ENCODE assay signal across 22 mouse cellular contexts in genomic region chr11:64210916-64211315, GRCm38 (mm10).
A peak's percentile ranks its signal among the peaks of the same experiment; 100 is the strongest.
DNase-seq lines count a peak whose midpoint lies in the region; ATAC-seq and TF ChIP-seq lines count a peak whose summit lies in the region.
"Had no signal": no experiment of that assay in that cellular context is flagged by ENCODE, and none has a peak within 500 bp of the region (broad histone marks: within the 10 kb centered on the region; RNA-seq: fewer than 3 reads in every experiment).

No protein-coding gene starts in this region.

- no peak overlapping the region; the same call in 1 of the 2 replicates for H3K27ac ChIP-seq in limb, embryonic 14.5 days (replicated peaks; ENCODE audit: low read depth, low read length)
- no peak overlapping the region for H3K27ac ChIP-seq in limb, embryonic 10.5 days
- H3K27ac ChIP-seq in embryonic facial prominence, embryonic 10.5 days (replicated peaks), result no peak overlapping the region
- H3K27ac ChIP-seq in embryonic facial prominence, embryonic 14.5 days (replicated peaks; ENCODE audit: low read depth, low read length), result no peak overlapping the region
- H3K27ac ChIP-seq: embryonic facial prominence, embryonic 12.5 days; forebrain, embryonic 13.5 days; gastrocnemius, adult 2 months; hindbrain, embryonic 10.5 days; hindbrain, embryonic 14.5 days had no signal

- H3K4me2 ChIP-seq in limb, embryonic 14.5 days (replicated peaks; ENCODE audit: low read depth, low read length, severe bottlenecking), result no peak overlapping the region
- no peak overlapping the region for H3K4me2 ChIP-seq in embryonic facial prominence, embryonic 14.5 days (ENCODE audit: low read depth, low read length)
- H3K4me2 ChIP-seq: embryonic facial prominence, embryonic 12.5 days; forebrain, embryonic 13.5 days; heart, embryonic 12.5 days; hindbrain, embryonic 14.5 days had no signal

- 59% methylated on average over 3 of the region's 3 CpGs for WGBS in limb, embryonic 14.5 days
- 64% methylated on average over 3 of the region's 3 CpGs for WGBS in limb, embryonic 10.5 days
- WGBS in embryonic facial prominence, embryonic 10.5 days, result 46% methylated on average over 3 of the region's 3 CpGs
- 39% methylated on average over 3 of the region's 3 CpGs for WGBS in embryonic facial prominence, embryonic 14.5 days

- no peak overlapping the region for H3K9ac ChIP-seq in limb, embryonic 14.5 days (ENCODE audit: low read depth, low read length, severe bottlenecking)
- no peak overlapping the region for H3K9ac ChIP-seq in embryonic facial prominence, embryonic 14.5 days (ENCODE audit: low read depth, low read length)
- H3K9ac ChIP-seq: embryonic facial prominence, embryonic 12.5 days; forebrain, embryonic 13.5 days; forebrain, postnatal 0 days; heart, embryonic 12.5 days; hindbrain, embryonic 14.5 days had no signal

- H3K4me1 ChIP-seq in limb, embryonic 14.5 days (ENCODE audit: control insufficient read depth, insufficient read depth, low read length), result no peaks in the 10 kb centered on the region
- peaks cover 15% of the 10 kb centered on the region for H3K4me1 ChIP-seq in limb, embryonic 10.5 days
- H3K4me1 ChIP-seq in embryonic facial prominence, embryonic 10.5 days, result no peaks in the 10 kb centered on the region; the same call in 1 of the 2 replicates
- H3K4me1 ChIP-seq in embryonic facial prominence, embryonic 14.5 days (ENCODE audit: control insufficient read depth, insufficient read depth, low read length), result no peaks in the 10 kb centered on the region
- H3K4me1 ChIP-seq: embryonic facial prominence, embryonic 12.5 days; heart, embryonic 12.5 days had no signal

- peak; percentile 3 for DNase-seq in limb, embryonic 14.5 days (ENCODE audit: low spot score)
- no peak for DNase-seq in limb, embryonic 10.5 days (ENCODE audit: low spot score)
- DNase-seq in embryonic facial prominence, embryonic 10.5 days (ENCODE audit: low spot score), result peak; percentile 8
- DNase-seq in embryonic facial prominence, embryonic 14.5 days (ENCODE audit: low spot score), result peak; percentile 46
- DNase-seq in left cerebral cortex, adult 18-20 months (ENCODE audit: low spot score in 2 of 2), result no peak
- DNase-seq in layer of hippocampus, adult 9-11 months, result no peak
- DNase-seq: adrenal gland, adult 8-10 months; adrenal gland, postnatal 36 days; cerebellum, adult 2 months; cerebellum, postnatal 10 days; embryo, embryonic 11 days; forebrain, postnatal 0 days; gastrocnemius, adult 2 months; gastrocnemius, postnatal 25 days; heart, adult 18-20 months had no signal

- no peaks in the 10 kb centered on the region for H3K36me3 ChIP-seq in limb, embryonic 14.5 days (ENCODE audit: control insufficient read depth, insufficient read depth, low read length)
- H3K36me3 ChIP-seq in limb, embryonic 10.5 days, result no peaks in the 10 kb centered on the region
- H3K36me3 ChIP-seq in embryonic facial prominence, embryonic 10.5 days (replicated peaks), result no peaks in the 10 kb centered on the region
- no peaks in the 10 kb centered on the region for H3K36me3 ChIP-seq in embryonic facial prominence, embryonic 14.5 days (ENCODE audit: control insufficient read depth, insufficient read depth, low read length)
- H3K36me3 ChIP-seq: embryonic facial prominence, embryonic 12.5 days; G1E; heart, embryonic 12.5 days; hindbrain, embryonic 10.5 days had no signal

- H3K4me3 ChIP-seq in limb, embryonic 14.5 days (replicated peaks; ENCODE audit: low read length), result no peak overlapping the region
- no peak overlapping the region for H3K4me3 ChIP-seq in limb, embryonic 10.5 days
- H3K4me3 ChIP-seq in embryonic facial prominence, embryonic 10.5 days, result no peak overlapping the region
- H3K4me3 ChIP-seq in embryonic facial prominence, embryonic 14.5 days (ENCODE audit: low read depth, low read length), result no peak overlapping the region
- H3K4me3 ChIP-seq: embryonic facial prominence, embryonic 12.5 days; forebrain, embryonic 13.5 days; gastrocnemius, adult 2 months; heart, embryonic 12.5 days; hindbrain, embryonic 10.5 days had no signal

- H3K27me3 ChIP-seq in limb, embryonic 14.5 days (ENCODE audit: control insufficient read depth, insufficient read depth, low read length), result no peaks in the 10 kb centered on the region
- H3K27me3 ChIP-seq in limb, embryonic 10.5 days (ENCODE audit: low read depth, poor library complexity, severe bottlenecking), result no peaks in the 10 kb centered on the region
- no peaks in the 10 kb centered on the region for H3K27me3 ChIP-seq in embryonic facial prominence, embryonic 10.5 days (replicated peaks; ENCODE audit: low read depth, poor library complexity, severe bottlenecking)
- H3K27me3 ChIP-seq in embryonic facial prominence, embryonic 14.5 days (replicated peaks; ENCODE audit: control insufficient read depth, insufficient read depth, low read length), result no peaks in the 10 kb centered on the region
- H3K27me3 ChIP-seq: embryonic facial prominence, embryonic 12.5 days had no signal

- no peaks in the 10 kb centered on the region for H3K9me3 ChIP-seq in limb, embryonic 14.5 days (ENCODE audit: control insufficient read depth, low read length)
- no peaks in the 10 kb centered on the region for H3K9me3 ChIP-seq in limb, embryonic 10.5 days (replicated peaks)
- no peaks in the 10 kb centered on the region for H3K9me3 ChIP-seq in embryonic facial prominence, embryonic 10.5 days
- H3K9me3 ChIP-seq in embryonic facial prominence, embryonic 14.5 days (ENCODE audit: control insufficient read depth, low read length), result no peaks in the 10 kb centered on the region
- H3K9me3 ChIP-seq: embryonic facial prominence, embryonic 12.5 days; forebrain, embryonic 13.5 days; G1E; heart, embryonic 12.5 days; hindbrain, embryonic 10.5 days had no signal

- no peak for TF ChIP-seq POLR2A in limb, embryonic 14.5 days (IDR thresholded peaks at IDR 0.05; ENCODE audit: borderline replicate concordance, extremely low read depth, insufficient read depth, insufficient read length)

- ATAC-seq in limb, embryonic 14.5 days (ENCODE audit: low FRiP score, low read depth), result no peak
- no peak for ATAC-seq in embryonic facial prominence, embryonic 14.5 days (ENCODE audit: low read depth)
- peak; percentile 44 for ATAC-seq in granulocyte monocyte progenitor cell, adult 5-6 weeks (replicated peaks; ENCODE audit: poor library complexity, severe bottlenecking)
- ATAC-seq: forebrain, embryonic 13.5 days; forebrain, postnatal 0 days had no signal

Comparison
In these comparisons a context has a peak if more than half of its experiments do, and no peak if none do; other contexts are left out.
1. DNase-seq: peak in limb, embryonic 14.5 days (single experiment), embryonic facial prominence, embryonic 10.5 days (single experiment) and embryonic facial prominence, embryonic 14.5 days (single experiment); none in limb, embryonic 10.5 days (single experiment), left cerebral cortex, adult 18-20 months (0 of 2) and layer of hippocampus, adult 9-11 months (single experiment).